Mouse (Mus musculus): ENCODE measurements around the gene Mpnd. TPM values are rescaled to one million over a fixed set of nuclear protein-coding genes. Genes with fewer than 3 reads are reported as not detected.
"Not testable (repeated sequence)": the region's sequence is repeated elsewhere in the genome, so short reads cannot be mapped to it uniquely, and the experiment has no call there.

Mpnd gene
- polyA plus RNA-seq, 1 experiment, result 98.3 TPM

- no peak for DNase-seq
- TF ChIP-seq POLR2A (IDR thresholded peaks at IDR 0.05; ENCODE audit: low read depth, low read length), result no peak
- no peak for TF ChIP-seq CTCF (conservative IDR thresholded peaks at IDR 0.05; ENCODE audit: insufficient read depth, insufficient read length, low read depth, low read length)
- Histone ChIP-seq H3K4me1 (ENCODE audit: control insufficient read depth, insufficient read depth, low read length) (no peaks in the 10 kb centered on the region), H3K36me3 (ENCODE audit: control insufficient read depth, insufficient read depth, low read length) (no peaks in the 10 kb centered on the region), H3K4me3 (ENCODE audit: insufficient read depth, low read depth, low read length) (no peak overlapping the region), H3K27ac (ENCODE audit: insufficient read depth, low read depth, low read length) (no peak overlapping the region), H3K27me3 (replicated peaks; ENCODE audit: control insufficient read depth, insufficient read depth, low read length) (no peaks in the 10 kb centered on the region)
- 67% methylated on average over 4 of the region's 4 CpGs for WGBS
Measured at GRCm38 (mm10) chr17:56055945-56056678, 50.6 kb downstream of the Mpnd start.

DNA sequence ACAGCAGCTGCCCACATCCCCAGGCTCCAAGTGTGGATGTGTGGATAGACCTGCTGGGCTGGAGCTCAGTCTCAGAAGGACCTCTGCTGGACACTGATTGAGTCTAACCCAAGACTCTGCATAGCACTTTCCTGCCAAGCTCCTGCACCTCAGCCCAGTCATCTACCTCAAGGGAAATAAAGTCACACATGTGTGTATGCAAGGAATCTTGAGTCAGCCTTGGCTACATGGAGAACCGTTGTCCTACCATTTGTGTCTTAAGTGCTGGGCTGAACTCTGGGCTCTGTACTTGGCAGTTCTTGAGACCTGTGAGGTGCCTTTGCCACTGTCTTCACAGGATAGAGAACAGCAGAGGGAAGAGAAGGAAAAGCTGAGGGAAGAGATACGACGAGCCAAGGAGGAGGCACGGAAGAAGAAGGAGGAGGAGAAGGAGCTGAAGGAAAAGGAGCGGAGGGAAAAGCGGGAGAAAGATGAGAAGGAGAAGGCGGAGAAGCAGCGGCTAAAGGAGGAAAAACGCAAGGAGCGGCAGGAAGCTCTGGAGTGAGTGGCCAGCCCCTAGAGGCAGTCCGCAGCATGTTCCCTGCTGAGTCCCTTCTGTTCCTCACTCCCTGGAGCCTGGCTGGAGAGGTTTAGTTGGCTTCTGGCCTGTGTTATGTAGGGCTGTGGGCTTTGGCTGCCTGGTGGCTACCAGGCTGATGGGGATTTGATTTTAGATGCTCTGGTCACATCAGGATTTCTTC is 52.0 kb downstream of the Mpnd start:
- H3K27me3 ChIP-seq (replicated peaks; ENCODE audit: control insufficient read depth, insufficient read depth, low read length), result no peaks in the 10 kb centered on the region
- no peak overlapping the region for H3K27ac ChIP-seq (ENCODE audit: insufficient read depth, low read depth, low read length)
- no peak overlapping the region for H3K4me3 ChIP-seq (ENCODE audit: insufficient read depth, low read depth, low read length)
- no peaks in the 10 kb centered on the region for H3K36me3 ChIP-seq (ENCODE audit: control insufficient read depth, insufficient read depth, low read length)
- WGBS, result 89% methylated on average over 11 of the region's 11 CpGs
- no peaks in the 10 kb centered on the region for H3K4me1 ChIP-seq (ENCODE audit: control insufficient read depth, insufficient read depth, low read length)
- DNase-seq, result no peak
- TF ChIP-seq CTCF (conservative IDR thresholded peaks at IDR 0.05; ENCODE audit: insufficient read depth, insufficient read length, low read depth, low read length) (0 out of 2 replicates have a peak, but pooled peaks have one; percentile 17), POLR2A (IDR thresholded peaks at IDR 0.05; ENCODE audit: low read depth, low read length) (no peak)

DNA sequence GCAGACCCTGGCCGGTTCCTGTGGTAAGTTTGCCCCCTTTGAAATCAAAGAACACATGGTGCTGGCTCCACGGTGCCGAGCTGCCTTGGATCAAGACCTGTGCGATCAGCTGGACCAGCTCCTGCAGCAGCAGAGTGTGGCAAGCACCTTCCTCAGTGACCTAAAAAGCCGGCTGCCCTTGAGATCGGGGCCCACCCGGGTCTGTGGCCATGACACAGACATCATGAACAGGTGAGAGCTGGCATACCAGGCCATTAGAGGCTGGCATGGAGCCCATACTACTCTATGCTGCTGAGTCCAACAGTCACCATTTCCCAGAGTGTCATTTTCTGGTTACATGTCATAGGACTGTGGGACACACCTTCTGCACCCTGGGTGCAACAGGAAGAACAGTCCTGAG is 56.6 kb downstream of the Mpnd start:
- WGBS, result 88% methylated on average over 7 of the region's 7 CpGs
- no peaks in the 10 kb centered on the region for H3K36me3 ChIP-seq (ENCODE audit: control insufficient read depth, insufficient read depth, low read length)

DNA sequence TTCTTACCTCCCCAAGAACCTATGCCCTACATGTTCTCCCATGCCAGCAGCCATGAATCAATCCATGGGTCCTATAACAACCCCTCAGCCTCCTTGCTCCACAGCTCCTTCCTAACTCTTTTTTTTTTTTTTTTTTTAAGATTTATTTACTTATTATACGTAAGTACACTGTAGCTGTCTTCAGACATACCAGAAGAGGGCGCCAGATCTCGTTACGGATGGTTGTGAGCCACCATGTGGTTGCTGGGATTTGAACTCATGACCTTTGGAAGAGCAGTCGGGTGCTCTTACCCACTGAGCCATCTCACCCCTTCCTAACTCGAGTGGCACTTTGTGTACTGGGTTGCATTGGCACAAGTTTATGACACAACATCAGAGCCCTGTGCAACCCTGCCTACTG is 60.2 kb downstream of the Mpnd start:
- H3K4me3 ChIP-seq (ENCODE audit: insufficient read depth, low read depth, low read length); H3K27me3 ChIP-seq (replicated peaks; ENCODE audit: control insufficient read depth, insufficient read depth, low read length); H3K4me1 ChIP-seq (ENCODE audit: control insufficient read depth, insufficient read depth, low read length); H3K27ac ChIP-seq (ENCODE audit: insufficient read depth, low read depth, low read length); DNase-seq; H3K36me3 ChIP-seq (ENCODE audit: control insufficient read depth, insufficient read depth, low read length): not testable (repeated sequence)
- WGBS, result 82% methylated on average over 6 of the region's 6 CpGs

More for the DNA sequence above, 56.6 kb downstream of the Mpnd start:
- H3K4me1 ChIP-seq (ENCODE audit: control insufficient read depth, insufficient read depth, low read length), result no peaks in the 10 kb centered on the region
- no peak for DNase-seq
- H3K27me3 ChIP-seq (replicated peaks; ENCODE audit: control insufficient read depth, insufficient read depth, low read length), result no peaks in the 10 kb centered on the region
- H3K27ac ChIP-seq (ENCODE audit: insufficient read depth, low read depth, low read length), result no peak overlapping the region
- no peak for TF ChIP-seq POLR2A (IDR thresholded peaks at IDR 0.05; ENCODE audit: low read depth, low read length)
- no peak for TF ChIP-seq CTCF (conservative IDR thresholded peaks at IDR 0.05; ENCODE audit: insufficient read depth, insufficient read length, low read depth, low read length)
- no peak overlapping the region for H3K4me3 ChIP-seq (ENCODE audit: insufficient read depth, low read depth, low read length)

Other genes with a start within 250 kb of the Mpnd start
- gene Zfp119a, start 126.8 kb upstream of the Mpnd start, polyA plus RNA-seq (2012; rRNA removed), result 0.37 and 0.56 TPM in 2 replicates
- 0.86 and 1.9 TPM in 2 replicates for gene Zfp959, start 113.6 kb upstream of the Mpnd start, polyA plus RNA-seq (2012; rRNA removed)
- 0.46 and 0.69 TPM in 2 replicates for gene Zfp119b, start 56.2 kb upstream of the Mpnd start, polyA plus RNA-seq (2012; rRNA removed)
- gene Ebi3, start 53.1 kb upstream of the Mpnd start, polyA plus RNA-seq (2012; rRNA removed), result 3.1 and 3.5 TPM in 2 replicates
- 7.2 and 7.7 TPM in 2 replicates for gene Yju2, start 46.6 kb upstream of the Mpnd start, polyA plus RNA-seq (2012; rRNA removed)
- gene Shd, start 35.2 kb upstream of the Mpnd start, polyA plus RNA-seq (2012; rRNA removed), result 22.4 and 31.3 TPM in 2 replicates
- 0.36 and 0.48 TPM in 2 replicates for gene Fsd1, start 19.2 kb upstream of the Mpnd start, polyA plus RNA-seq (2012; rRNA removed)
- 20.1 and 22.6 TPM in 2 replicates for gene Stap2, start 127 bp upstream of the Mpnd start, polyA plus RNA-seq (2012; rRNA removed)
- 48.7 and 56.7 TPM in 2 replicates for gene Sh3gl1, start 30.9 kb downstream of the Mpnd start, polyA plus RNA-seq (2012; rRNA removed)
- gene Chaf1a, start 34.7 kb downstream of the Mpnd start, polyA plus RNA-seq (2012; rRNA removed), result 1.0 and 1.2 TPM in 2 replicates
- 75.6 and 90.3 TPM in 2 replicates for gene Ubxn6, start 69.3 kb downstream of the Mpnd start, polyA plus RNA-seq (2012; rRNA removed)
- 29.1 and 33.5 TPM in 2 replicates for gene Hdgfl2, start 73.9 kb downstream of the Mpnd start, polyA plus RNA-seq (2012; rRNA removed)
- 14.4 and 23.3 TPM in 2 replicates for gene Plin4, start 104.1 kb downstream of the Mpnd start, polyA plus RNA-seq (2012; rRNA removed)
- gene Plin5, start 111.9 kb downstream of the Mpnd start, polyA plus RNA-seq (2012; rRNA removed), result 8.4 and 10.1 TPM in 2 replicates
- 9.9 and 16.1 TPM in 2 replicates for gene Lrg1, start 116.3 kb downstream of the Mpnd start, polyA plus RNA-seq (2012; rRNA removed)
- gene Sema6b, start 134.6 kb downstream of the Mpnd start, polyA plus RNA-seq (2012; rRNA removed), result 3.8 and 4.1 TPM in 2 replicates
- 1.7 and 2.7 TPM in 2 replicates for gene Tnfaip8l1, start 156.8 kb downstream of the Mpnd start, polyA plus RNA-seq (2012; rRNA removed)
- gene Mydgf, start 178.2 kb downstream of the Mpnd start, polyA plus RNA-seq (2012; rRNA removed), result 60.6 and 71.7 TPM in 2 replicates
- 35.6 and 40.9 TPM in 2 replicates for gene Dpp9, start 213.2 kb downstream of the Mpnd start, polyA plus RNA-seq (2012; rRNA removed)

Measured in kidney, adult 2 months (tissue).